Mouse (Mus musculus): Measurements from ENCODE around the gene Ppih.
A peak's percentile ranks its signal among the peaks of the same experiment; 100 is the strongest.
"Not testable (repeated sequence)": the region's sequence is repeated elsewhere in the genome, so short reads cannot be mapped to it uniquely, and the experiment has no call there.

The Ppih gene

GRCm38 (mm10) chr4:119292771-119293573 is 27.4 kb downstream of the Ppih start:
- peak; percentile 55 to 59 for DNase-seq (ENCODE audit: low spot score in 2 of 2)

GRCm38 (mm10) chr4:119291921-119292320 is 28.4 kb downstream of the Ppih start:
- DNase-seq (ENCODE audit: low spot score in 2 of 2): no peak

GRCm38 (mm10) chr4:119285336-119285735 is 35.0 kb downstream of the Ppih start:
- DNase-seq (ENCODE audit: low spot score in 2 of 2): no peak

- DNase-seq (ENCODE audit: low spot score in 2 of 2): no peak
Measured at GRCm38 (mm10) chr4:119284861-119285260, 35.5 kb downstream of the Ppih start.

GRCm38 (mm10) chr4:119278784-119279183 is 41.6 kb downstream of the Ppih start:
- DNase-seq (ENCODE audit: low spot score in 2 of 2): not testable (repeated sequence)

- no peak for DNase-seq (ENCODE audit: low spot score in 2 of 2)
Measured at GRCm38 (mm10) chr4:119275726-119276125, 44.6 kb downstream of the Ppih start.

- peak; percentile 62 to 74 for DNase-seq (ENCODE audit: low spot score in 2 of 2)
Measured at GRCm38 (mm10) chr4:119275226-119275625, 45.1 kb downstream of the Ppih start.

GRCm38 (mm10) chr4:119274627-119275026 is 45.7 kb downstream of the Ppih start:
- peak; percentile 75 to 80 for DNase-seq (ENCODE audit: low spot score in 2 of 2)

GRCm38 (mm10) chr4:119266606-119267005 is 53.7 kb downstream of the Ppih start:
- no peak for DNase-seq (ENCODE audit: low spot score in 2 of 2)

GRCm38 (mm10) chr4:119263459-119263858 is 56.9 kb downstream of the Ppih start:
- peak in 1 of 2 experiments; percentile 42 for DNase-seq (ENCODE audit: low spot score in 2 of 2)

- DNase-seq (ENCODE audit: low spot score in 2 of 2): no peak
Measured at GRCm38 (mm10) chr4:119262483-119262882, 57.9 kb downstream of the Ppih start.

GRCm38 (mm10) chr4:119261087-119261713 is 59.1 kb downstream of the Ppih start:
- peak; percentile 40 to 74 for DNase-seq (ENCODE audit: low spot score in 2 of 2)

- no peak for DNase-seq (ENCODE audit: low spot score in 2 of 2)
Measured at GRCm38 (mm10) chr4:119259344-119260254, 60.7 kb downstream of the Ppih start.

GRCm38 (mm10) chr4:119257083-119257482 is 63.3 kb downstream of the Ppih start:
- no peak for DNase-seq (ENCODE audit: low spot score in 2 of 2)

GRCm38 (mm10) chr4:119255351-119255750 is 65.0 kb downstream of the Ppih start, which contains the start of gene Cldn19:
Gene Cldn19 (plus strand): TSS chr4:119255414.
- DNase-seq (ENCODE audit: low spot score in 2 of 2): no peak

GRCm38 (mm10) chr4:119254012-119254618 is 66.2 kb downstream of the Ppih start:
- no peak for DNase-seq (ENCODE audit: low spot score in 2 of 2)

GRCm38 (mm10) chr4:119252025-119252808 is 68.1 kb downstream of the Ppih start:
- DNase-seq (ENCODE audit: low spot score in 2 of 2): no peak
